Mouse (Mus musculus): ENCODE results near the gene Nepro.

The Nepro gene

DNA sequence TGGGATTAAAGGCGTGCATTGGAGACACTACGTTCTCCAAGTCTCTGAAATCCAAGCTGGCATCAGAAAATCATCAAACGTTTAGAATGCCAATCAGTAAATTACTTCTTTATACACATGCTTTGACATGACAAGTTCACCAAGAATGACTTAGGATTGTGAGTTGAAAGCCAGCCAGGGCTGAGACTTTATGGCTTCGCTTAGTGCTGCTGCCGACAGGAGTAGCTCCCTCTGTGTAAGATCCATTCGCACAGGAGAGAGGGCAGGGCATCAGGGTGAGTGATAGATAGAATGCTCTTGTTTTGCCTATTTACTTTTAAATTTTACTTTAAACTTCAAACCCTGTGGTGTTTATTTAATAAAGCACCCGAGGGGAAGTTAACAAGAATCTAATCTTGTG lies 43.4 kb downstream of the Nepro start:
- 80% methylated on average over 7 of the region's 7 CpGs for WGBS

DNA sequence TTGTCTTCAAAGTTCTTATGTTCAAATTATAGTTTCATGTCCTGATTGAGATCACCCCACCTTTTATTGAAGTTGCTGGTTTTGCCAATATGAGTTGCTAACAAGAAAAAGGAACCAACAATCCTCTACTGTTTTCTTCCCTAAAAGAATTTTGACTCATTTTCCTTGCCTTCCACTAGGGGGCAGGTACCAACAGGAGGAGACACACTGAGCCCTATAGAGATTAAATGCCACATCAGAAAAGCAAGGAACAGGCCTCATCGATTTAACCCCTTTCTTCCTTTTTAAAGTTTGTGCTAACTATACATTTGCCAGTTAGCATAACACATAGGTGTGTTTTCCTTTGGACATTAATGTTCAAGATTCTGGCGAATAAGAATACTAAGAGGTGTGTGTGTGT lies 43.9 kb downstream of the Nepro start:
- WGBS, result 32% methylated on average over 2 of the region's 2 CpGs

GRCm38 (mm10) chr16:44772577-44772976 lies 48.5 kb downstream of the Nepro start:
- 70% methylated on average over 6 of the region's 6 CpGs for WGBS

- 89% methylated on average over 3 of the region's 3 CpGs for WGBS
Observed at GRCm38 (mm10) chr16:44773673-44774072, 49.6 kb downstream of the Nepro start.

DNA sequence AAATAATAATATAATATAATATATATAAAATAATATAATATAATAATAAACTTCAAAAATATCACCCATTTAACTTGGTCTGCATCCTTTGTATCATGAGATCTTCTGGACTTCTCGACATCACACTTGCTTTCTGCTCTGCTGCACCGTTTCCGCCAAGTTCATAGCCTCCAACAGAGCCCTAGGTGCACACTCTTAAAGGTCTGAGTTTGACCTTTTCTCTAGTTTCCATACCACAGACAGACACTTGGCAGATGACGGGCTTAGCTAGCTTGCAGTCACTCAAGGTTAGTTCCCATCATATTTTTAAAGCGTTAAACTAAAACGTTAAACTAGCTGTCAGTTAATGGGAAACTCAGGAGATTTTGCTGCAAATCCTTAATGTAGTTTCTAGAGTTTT lies 50.1 kb downstream of the Nepro start:
- WGBS, result 91% methylated on average over 6 of the region's 6 CpGs

- 62% methylated on average over 17 of the region's 17 CpGs for WGBS
Observed at GRCm38 (mm10) chr16:44778538-44779147, 54.5 kb downstream of the Nepro start.

GRCm38 (mm10) chr16:44779494-44779893 lies 55.4 kb downstream of the Nepro start:
- WGBS, result 96% methylated on average over 5 of the region's 5 CpGs

DNA sequence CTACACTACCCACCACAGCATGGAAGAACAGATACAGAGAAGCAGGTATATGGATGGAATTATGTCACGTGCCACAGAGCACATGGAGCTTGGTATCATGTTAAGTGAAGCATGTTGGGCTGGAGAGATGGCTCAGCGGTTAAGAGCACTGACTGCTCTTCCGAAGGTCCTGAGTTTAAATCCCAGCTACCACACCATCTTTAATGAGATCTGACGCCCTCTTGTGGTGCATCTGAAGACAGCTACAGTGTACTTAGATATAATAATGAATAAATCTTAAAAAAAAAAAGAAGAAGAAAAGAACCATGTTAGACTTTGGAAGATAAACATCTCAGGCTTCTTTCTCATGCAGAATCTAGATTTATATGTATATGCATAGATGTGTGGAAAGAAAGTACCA lies 56.6 kb downstream of the Nepro start:
- 76% methylated on average over 4 of the region's 4 CpGs for WGBS
